Mouse (Mus musculus) telencephalon, adult 2 months (tissue): ENCODE data around the gene Pcdh8.
A peak's percentile ranks its signal among the peaks of the same experiment; 100 is the strongest.

ENCODE experiments used
- DNase-seq: peaks from one replicate; pipeline ENCODE4 v3.0.0-alpha.2; 2011; ENCODE audit warnings: low read depth, low spot score

The Pcdh8 gene

GRCm38 (mm10) chr14:79771094-79771535, at the start of gene Pcdh8:
Gene Pcdh8 (minus strand): TSS chr14:79771312.
- DNase-seq, result peak; percentile 81

GRCm38 (mm10) chr14:79814709-79815108, 43.6 kb upstream of the Pcdh8 start:
- DNase-seq, result no peak

GRCm38 (mm10) chr14:79814084-79814483, 43.0 kb upstream of the Pcdh8 start:
- DNase-seq, result no peak

GRCm38 (mm10) chr14:79793179-79793578, 22.1 kb upstream of the Pcdh8 start:
- peak; percentile 24 for DNase-seq

- no peak for DNase-seq
These were observed 18.4 kb upstream of the Pcdh8 start for GRCm38 (mm10) chr14:79789535-79789934.

- DNase-seq, result no peak
These were observed 17.6 kb upstream of the Pcdh8 start for GRCm38 (mm10) chr14:79788656-79789204.

GRCm38 (mm10) chr14:79787918-79788317, 16.8 kb upstream of the Pcdh8 start:
- DNase-seq, result no peak

- no peak for DNase-seq
These were observed 14.3 kb upstream of the Pcdh8 start for GRCm38 (mm10) chr14:79785400-79785799.

- no peak for DNase-seq
These were observed 9.8 kb upstream of the Pcdh8 start for GRCm38 (mm10) chr14:79780889-79781288.

GRCm38 (mm10) chr14:79780332-79780731, 9.2 kb upstream of the Pcdh8 start:
- DNase-seq, result no peak

- no peak for DNase-seq
These were observed 8.7 kb upstream of the Pcdh8 start for GRCm38 (mm10) chr14:79779841-79780240.

GRCm38 (mm10) chr14:79773425-79774391, 2.6 kb upstream of the Pcdh8 start:
- DNase-seq, result no peak

- no peak for DNase-seq
These were observed 845 bp upstream of the Pcdh8 start for GRCm38 (mm10) chr14:79771802-79772511.

- DNase-seq, result no peak
These were observed 612 bp downstream of the Pcdh8 start for GRCm38 (mm10) chr14:79770306-79771093.

- no peak for DNase-seq
These were observed 1.5 kb downstream of the Pcdh8 start for GRCm38 (mm10) chr14:79769618-79770017.

GRCm38 (mm10) chr14:79768996-79769395, 2.1 kb downstream of the Pcdh8 start:
- DNase-seq, result no peak

GRCm38 (mm10) chr14:79768076-79768830, 2.9 kb downstream of the Pcdh8 start:
- no peak for DNase-seq

GRCm38 (mm10) chr14:79767601-79768000, 3.5 kb downstream of the Pcdh8 start:
- DNase-seq, result no peak

- DNase-seq, result no peak
These were observed 5.8 kb downstream of the Pcdh8 start for GRCm38 (mm10) chr14:79765196-79765765.

GRCm38 (mm10) chr14:79754601-79755222, 16.4 kb downstream of the Pcdh8 start:
- no peak for DNase-seq
